In genomic region chr13:115178175-115178917, GRCm38 (mm10) we compare ENCODE assay signal across 23 mouse cellular contexts.
DNase-seq lines count a peak whose midpoint lies in the region; ATAC-seq and TF ChIP-seq lines count a peak whose summit lies in the region.
"Had no signal": no experiment of that assay in that cellular context is flagged by ENCODE, and none has a peak within 500 bp of the region (broad histone marks: within the 10 kb centered on the region; RNA-seq: fewer than 3 reads in every experiment).

No protein-coding gene starts in this region.

- peak; percentile 24 for DNase-seq in lung, postnatal 0 days (ENCODE audit: low spot score)
- DNase-seq in lung, postnatal 4 days, result no peak
- peak; percentile 27 for DNase-seq in fibroblast of lung, adult 2 months (ENCODE audit: low read depth)
- peak; percentile 23 for DNase-seq in splenic B cell, adult 2 months (ENCODE audit: low read depth, low spot score)
- no peak for DNase-seq in adrenal gland, postnatal 4 days (ENCODE audit: low spot score in 2 of 2)
- no peak for DNase-seq in urinary bladder, adult 18-20 months (ENCODE audit: low spot score in 2 of 2)
- DNase-seq in frontal cortex, postnatal 14 days (ENCODE audit: low spot score in 2 of 2), result no peak
- DNase-seq: adrenal gland, adult 8-10 months; adrenal gland, postnatal 36 days; cerebellum, adult 11 months; cerebellum, adult 2 months; cerebellum, adult 9-11 months; cerebellum, postnatal 25 days; forebrain, postnatal 0 days; gastrocnemius, postnatal 25 days had no signal

- no peak overlapping the region for H3K4me3 ChIP-seq in lung, postnatal 0 days (ENCODE audit: low read depth, low read length)

- H3K27ac ChIP-seq in lung, postnatal 0 days (ENCODE audit: low read length), result no peak overlapping the region
- H3K27ac ChIP-seq: hindbrain, embryonic 14.5 days; hindbrain, postnatal 0 days had no signal

- no peaks in the 10 kb centered on the region for H3K27me3 ChIP-seq in lung, postnatal 0 days (replicated peaks; ENCODE audit: insufficient read depth, low read length)
- H3K27me3 ChIP-seq in splenic B cell, adult 2 months (ENCODE audit: control insufficient read depth, insufficient read depth, low read length, poor library complexity, severe bottlenecking), result no peaks in the 10 kb centered on the region; the same call in 1 of the 2 replicates

- no peak for TF ChIP-seq EP300 in lung, postnatal 0 days (IDR thresholded peaks at IDR 0.05)

- no peaks in the 10 kb centered on the region for H3K4me1 ChIP-seq in lung, postnatal 0 days (ENCODE audit: insufficient read depth, low read depth, low read length)

- no peak overlapping the region for H3K9ac ChIP-seq in lung, postnatal 0 days (replicated peaks; ENCODE audit: low read depth)
- H3K9ac ChIP-seq: forebrain, postnatal 0 days; hindbrain, embryonic 14.5 days had no signal

- ATAC-seq in lung, postnatal 0 days, result no peak
- ATAC-seq in megakaryocyte, adult 5-6 weeks (ENCODE audit: poor library complexity, severe bottlenecking), result peak; percentile 80
- ATAC-seq: activated CD4-positive, CD25-positive, alpha-beta regulatory T cell, adult 4 months; forebrain, embryonic 14.5 days; forebrain, postnatal 0 days; hindbrain, postnatal 0 days; inflammation-experienced regulatory T-cells, adult 6 months; intestine, embryonic 16.5 days had no signal

- H3K36me3 ChIP-seq in lung, postnatal 0 days (ENCODE audit: insufficient read depth, low read length), result no peaks in the 10 kb centered on the region
- no peaks in the 10 kb centered on the region for H3K36me3 ChIP-seq in splenic B cell, adult 2 months (ENCODE audit: control insufficient read depth, insufficient read depth, low read length, poor library complexity, severe bottlenecking)

- TF ChIP-seq CTCF in lung, postnatal 0 days (IDR thresholded peaks at IDR 0.05), result no peak

- H3K9me3 ChIP-seq in lung, postnatal 0 days (ENCODE audit: low read length), result no peaks in the 10 kb centered on the region

- 83% methylated on average over 7 of the region's 7 CpGs for WGBS in lung, postnatal 0 days

- H3K4me2 ChIP-seq in lung, postnatal 0 days (replicated peaks; ENCODE audit: low read depth, low read length), result no peak overlapping the region
- H3K4me2 ChIP-seq: heart, embryonic 11.5 days; hindbrain, embryonic 14.5 days had no signal

Comparison
In these comparisons a context has a peak if more than half of its experiments do, and no peak if none do; other contexts are left out.
1. DNase-seq: peak in lung, postnatal 0 days (single experiment), fibroblast of lung, adult 2 months (single experiment) and splenic B cell, adult 2 months (single experiment); none in lung, postnatal 4 days (0 of 2), adrenal gland, postnatal 4 days (0 of 2), urinary bladder, adult 18-20 months (0 of 2) and frontal cortex, postnatal 14 days (0 of 2).